Mouse (Mus musculus): ENCODE data around the gene Zfpm1.

DNA sequence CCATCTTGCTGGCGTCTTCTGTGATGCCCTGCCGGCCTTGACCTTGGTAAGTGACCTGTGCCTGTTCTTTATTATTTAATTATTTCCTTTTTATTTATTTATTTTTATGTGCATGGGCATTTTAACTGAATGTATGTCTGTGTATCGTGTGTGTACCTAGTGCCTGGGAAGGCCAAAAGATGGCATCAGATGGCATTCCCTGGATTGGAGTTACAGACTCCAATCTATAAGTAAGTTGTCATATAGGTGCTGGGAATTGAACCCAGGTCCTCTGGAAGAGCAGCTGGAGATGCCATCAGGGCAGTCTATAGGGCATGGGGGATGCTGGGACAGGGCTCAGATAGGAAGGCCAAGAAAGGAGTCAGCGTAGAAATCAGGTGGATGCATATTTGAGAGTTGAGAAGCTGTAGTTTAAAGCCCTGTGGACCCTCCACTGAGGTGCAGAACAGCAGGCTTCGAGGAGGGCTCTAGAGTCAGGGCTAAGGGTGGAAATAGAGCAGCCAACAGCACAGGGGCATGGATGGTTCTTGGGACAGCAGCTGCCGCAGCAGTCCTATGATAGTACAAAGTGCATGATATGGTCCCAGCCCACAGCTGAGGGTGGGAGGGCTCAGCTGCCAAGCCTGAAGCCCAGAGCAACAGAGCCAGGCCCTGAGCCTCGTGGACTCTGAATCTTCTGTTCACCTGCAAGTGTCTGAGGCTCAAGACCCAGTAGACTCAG, 78.9 kb downstream of the Zfpm1 start, which contains the start of gene Trhr2:
- no peak for TF ChIP-seq POLR2A (IDR thresholded peaks at IDR 0.05; ENCODE audit: extremely low read depth, insufficient read depth, low read length)
- no peak for TF ChIP-seq CTCF (IDR thresholded peaks at IDR 0.05; ENCODE audit: low read depth, low read length)

Measured in liver, adult 2 months (tissue).